Mouse (Mus musculus): ENCODE results near the gene Ddx10. TPM values are rescaled to one million over a fixed set of nuclear protein-coding genes. Genes with fewer than 3 reads are reported as not detected.

Ddx10 gene
- 97.4 TPM in 1 of 2 replicates, not detected in the other for polyA plus RNA-seq (2012; ENCODE audit: insufficient read depth, insufficient read length, low replicate concordance, missing spikeins)

DNA sequence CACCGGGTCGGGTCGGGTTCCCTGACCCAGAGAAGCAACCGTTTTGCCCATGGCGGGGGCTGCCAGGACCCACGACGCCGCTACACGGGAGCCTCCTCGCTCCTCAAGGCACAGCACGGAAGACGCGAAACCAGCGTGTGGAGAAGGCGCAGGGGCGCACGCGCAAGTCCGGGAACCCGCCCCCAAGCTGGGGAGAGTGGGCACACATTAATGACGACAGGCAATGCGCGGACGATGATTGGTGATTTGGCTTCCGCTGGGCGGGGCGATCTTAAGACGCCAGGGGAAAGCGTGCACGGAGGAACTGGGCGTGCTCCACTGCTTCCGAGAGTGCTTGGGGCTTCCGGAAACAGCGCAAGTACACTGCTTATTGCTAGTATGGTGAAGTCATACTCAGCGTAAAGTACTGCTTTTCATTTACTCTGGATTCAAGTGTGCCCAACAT lies at the start of gene Ddx10:
Gene Ddx10, minus strand, starts transcription at position 101 of the 445 bp plus-strand sequence.
- peak; percentile 66 for TF ChIP-seq POLR2A (IDR thresholded peaks at IDR 0.05; ENCODE audit: insufficient read depth, low read depth, low read length)
- TF ChIP-seq CTCF (IDR thresholded peaks at IDR 0.05; ENCODE audit: insufficient read depth, low read depth, low read length), result no peak
- no peaks in the 10 kb centered on the region for H3K4me1 ChIP-seq (ENCODE audit: control insufficient read depth, insufficient read depth, low read length)
- H3K27ac ChIP-seq (ENCODE audit: insufficient read depth, low read depth, low read length), result no peak within 1 kb of the TSS
- peak within 1 kb of the TSS; percentile 82 for H3K4me3 ChIP-seq (ENCODE audit: insufficient read depth, low read depth, low read length)
- under 1% methylated on average over 35 of the region's 35 CpGs for WGBS

DNA sequence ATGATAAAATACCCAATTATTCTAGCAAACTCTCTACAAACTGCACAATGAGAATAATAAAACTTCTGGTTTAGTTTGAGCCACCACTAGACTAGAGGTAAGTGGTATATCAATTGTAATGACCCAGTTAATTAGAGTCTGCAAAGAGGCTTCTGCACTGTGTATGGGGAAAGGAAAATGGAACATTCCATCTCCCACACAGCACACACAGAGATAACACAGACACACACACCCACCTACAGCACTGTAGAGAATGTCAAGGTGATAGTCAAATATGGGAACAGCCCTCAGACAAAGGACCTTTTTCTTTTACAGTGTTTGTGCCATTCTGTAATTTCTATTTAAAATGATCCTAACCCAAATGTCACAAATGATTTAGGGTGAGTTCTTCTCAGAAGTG lies 45.0 kb upstream of the Ddx10 start:
- H3K4me3 ChIP-seq (ENCODE audit: insufficient read depth, low read depth, low read length), result no peak overlapping the region
- TF ChIP-seq POLR2A (IDR thresholded peaks at IDR 0.05; ENCODE audit: insufficient read depth, low read depth, low read length) (no peak), CTCF (IDR thresholded peaks at IDR 0.05; ENCODE audit: insufficient read depth, low read depth, low read length) (no peak)
- H3K4me1 ChIP-seq (ENCODE audit: control insufficient read depth, insufficient read depth, low read length), result no peaks in the 10 kb centered on the region
- H3K27ac ChIP-seq (ENCODE audit: insufficient read depth, low read depth, low read length), result no peak overlapping the region

DNA sequence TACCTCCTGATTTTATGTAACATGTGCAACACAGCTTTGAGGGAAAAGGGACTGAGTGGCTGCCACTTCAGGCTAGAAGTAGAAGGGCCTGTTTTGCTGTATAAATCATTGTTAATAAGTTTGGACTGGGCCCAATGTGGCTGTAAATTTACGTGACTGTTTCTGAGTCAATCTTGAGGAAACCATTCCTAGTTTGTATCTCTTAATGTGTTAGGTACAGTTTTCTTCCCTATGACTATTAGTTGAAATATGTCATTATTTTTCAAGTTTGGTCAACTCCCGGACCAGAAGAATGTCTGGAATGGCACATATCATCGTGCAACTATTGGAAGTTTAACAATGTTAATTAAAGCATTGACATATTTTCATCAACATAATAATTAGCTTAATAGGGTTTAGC lies 42.2 kb upstream of the Ddx10 start:
- H3K4me3 ChIP-seq (ENCODE audit: insufficient read depth, low read depth, low read length), result no peak overlapping the region
- peaks cover 2% of the 10 kb centered on the region; the same call in 1 of the 2 replicates for H3K4me1 ChIP-seq (ENCODE audit: control insufficient read depth, insufficient read depth, low read length)
- TF ChIP-seq POLR2A (IDR thresholded peaks at IDR 0.05; ENCODE audit: insufficient read depth, low read depth, low read length), result no peak
- TF ChIP-seq CTCF (IDR thresholded peaks at IDR 0.05; ENCODE audit: insufficient read depth, low read depth, low read length), result no peak
- WGBS, result 91% methylated on average over 3 of the region's 3 CpGs
- no peak overlapping the region for H3K27ac ChIP-seq (ENCODE audit: insufficient read depth, low read depth, low read length)

DNA sequence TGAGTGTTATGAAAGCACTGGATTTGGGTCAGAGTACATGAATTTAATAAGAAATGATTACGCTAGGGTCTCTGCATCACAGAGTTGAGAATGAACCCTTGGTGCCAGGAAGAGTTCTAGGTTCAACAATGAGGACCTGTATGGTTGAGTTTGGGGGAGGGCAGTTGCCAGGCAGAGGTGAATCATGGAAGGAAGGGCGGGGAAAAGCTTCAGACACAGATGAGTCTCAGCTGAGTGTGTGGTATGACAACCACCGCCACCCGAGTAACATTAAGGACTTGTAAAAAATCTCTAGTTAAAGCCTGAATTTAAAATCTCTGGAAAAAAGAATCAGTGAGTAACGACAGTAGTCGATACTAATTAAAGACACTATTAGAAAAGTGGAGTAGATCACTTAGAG lies 38.9 kb upstream of the Ddx10 start:
- Histone ChIP-seq H3K4me1 (ENCODE audit: control insufficient read depth, insufficient read depth, low read length) (peaks cover 2% of the 10 kb centered on the region; the same call in 1 of the 2 replicates), H3K4me3 (ENCODE audit: insufficient read depth, low read depth, low read length) (no peak overlapping the region), H3K27ac (ENCODE audit: insufficient read depth, low read depth, low read length) (no peak overlapping the region)
- WGBS, result 47% methylated on average over 6 of the region's 6 CpGs
- TF ChIP-seq CTCF (IDR thresholded peaks at IDR 0.05; ENCODE audit: insufficient read depth, low read depth, low read length) (no peak), POLR2A (IDR thresholded peaks at IDR 0.05; ENCODE audit: insufficient read depth, low read depth, low read length) (no peak)

DNA sequence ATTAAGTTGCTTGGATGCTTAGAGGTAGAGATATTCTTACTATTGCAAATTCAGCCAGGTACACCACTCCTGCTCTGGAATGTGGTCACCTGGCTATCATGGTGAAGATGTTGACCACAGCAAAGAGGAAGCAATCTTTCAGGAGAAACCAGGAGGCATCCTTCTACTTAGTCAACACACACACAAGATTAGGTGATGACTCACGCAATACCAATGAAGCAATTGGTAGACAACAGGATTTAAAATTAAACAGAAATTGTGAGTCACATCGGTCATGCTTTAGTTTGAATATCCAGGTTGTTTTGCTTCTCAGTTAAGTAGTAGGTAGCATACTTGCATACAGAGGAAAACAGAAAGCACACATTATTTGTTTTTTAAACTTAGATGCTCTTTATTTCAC lies 31.1 kb upstream of the Ddx10 start:
- TF ChIP-seq POLR2A (IDR thresholded peaks at IDR 0.05; ENCODE audit: insufficient read depth, low read depth, low read length) (no peak), CTCF (IDR thresholded peaks at IDR 0.05; ENCODE audit: insufficient read depth, low read depth, low read length) (no peak)
- no peaks in the 10 kb centered on the region for H3K4me1 ChIP-seq (ENCODE audit: control insufficient read depth, insufficient read depth, low read length)
- WGBS, result 68% methylated on average over 2 of the region's 2 CpGs
- no peak overlapping the region for H3K27ac ChIP-seq (ENCODE audit: insufficient read depth, low read depth, low read length)
- H3K4me3 ChIP-seq (ENCODE audit: insufficient read depth, low read depth, low read length), result no peak overlapping the region

DNA sequence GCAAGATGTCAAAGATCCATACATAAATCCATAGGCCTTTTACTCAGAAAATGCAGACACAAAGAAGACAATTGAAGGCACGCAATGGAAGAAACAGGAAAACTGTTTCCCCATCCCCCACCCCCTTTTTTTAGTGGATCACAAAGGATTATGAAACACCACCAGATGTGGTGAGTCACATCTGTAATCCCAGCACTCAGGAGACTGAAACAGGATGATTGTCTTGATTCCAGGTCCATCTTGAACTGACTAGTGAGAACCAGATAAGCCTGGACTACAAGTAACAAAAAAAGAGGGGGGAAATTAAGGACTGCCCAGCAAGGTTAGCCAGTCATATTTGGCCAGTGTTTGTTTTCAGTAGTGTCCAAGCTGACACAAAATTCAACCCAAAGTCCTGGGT lies 28.5 kb upstream of the Ddx10 start:
- WGBS, result 95% methylated on average over 1 of the region's 1 CpGs
- TF ChIP-seq POLR2A (IDR thresholded peaks at IDR 0.05; ENCODE audit: insufficient read depth, low read depth, low read length), result no peak
- TF ChIP-seq CTCF (IDR thresholded peaks at IDR 0.05; ENCODE audit: insufficient read depth, low read depth, low read length), result no peak
- Histone ChIP-seq H3K4me3 (ENCODE audit: insufficient read depth, low read depth, low read length) (no peak overlapping the region), H3K27ac (ENCODE audit: insufficient read depth, low read depth, low read length) (no peak overlapping the region), H3K4me1 (ENCODE audit: control insufficient read depth, insufficient read depth, low read length) (no peaks in the 10 kb centered on the region)

DNA sequence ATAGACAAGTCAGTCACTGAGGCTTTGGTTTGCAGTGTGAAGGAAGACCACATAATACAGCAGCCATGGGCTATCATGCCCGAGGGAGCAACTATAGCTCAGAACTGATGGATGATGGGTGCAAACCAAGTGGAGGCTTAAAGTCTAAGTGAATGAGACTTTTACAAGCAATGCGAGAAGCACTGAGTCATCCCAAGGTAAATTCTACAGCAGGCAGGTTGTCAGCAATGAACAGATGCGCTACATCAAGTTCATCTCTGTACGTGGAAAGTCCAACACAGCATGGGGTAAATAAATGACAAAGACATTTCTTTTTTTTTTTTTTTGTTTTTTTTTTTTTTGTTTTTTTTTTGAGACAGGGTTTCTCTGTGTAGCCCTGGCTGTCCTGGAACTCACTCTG lies 24.9 kb upstream of the Ddx10 start:
- Histone ChIP-seq H3K27ac (ENCODE audit: insufficient read depth, low read depth, low read length) (no peak overlapping the region), H3K4me3 (ENCODE audit: insufficient read depth, low read depth, low read length) (no peak overlapping the region), H3K4me1 (ENCODE audit: control insufficient read depth, insufficient read depth, low read length) (no peaks in the 10 kb centered on the region)
- WGBS, result 82% methylated on average over 4 of the region's 4 CpGs
- TF ChIP-seq CTCF (IDR thresholded peaks at IDR 0.05; ENCODE audit: insufficient read depth, low read depth, low read length) (no peak), POLR2A (IDR thresholded peaks at IDR 0.05; ENCODE audit: insufficient read depth, low read depth, low read length) (no peak)

DNA sequence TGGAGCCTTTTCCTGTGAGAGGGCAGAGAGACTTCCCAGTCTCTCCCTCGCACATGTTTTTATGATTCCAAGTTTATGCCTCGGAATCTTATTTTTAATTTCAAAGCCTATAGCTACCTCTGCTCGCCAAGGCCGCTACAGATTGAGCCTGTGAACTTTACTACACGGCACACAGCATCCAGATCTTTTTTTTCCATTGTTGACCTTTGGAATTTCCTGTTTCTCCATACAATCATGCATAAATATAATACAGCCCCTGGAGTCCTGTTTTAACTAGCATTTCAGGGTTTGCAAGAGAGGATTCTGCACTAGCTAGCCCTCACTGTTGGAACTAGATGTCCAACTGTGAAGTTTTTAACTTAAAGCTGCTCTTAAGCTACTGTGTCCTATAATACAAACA lies 24.4 kb upstream of the Ddx10 start:
- no peak for TF ChIP-seq POLR2A (IDR thresholded peaks at IDR 0.05; ENCODE audit: insufficient read depth, low read depth, low read length)
- TF ChIP-seq CTCF (IDR thresholded peaks at IDR 0.05; ENCODE audit: insufficient read depth, low read depth, low read length), result no peak
- WGBS, result 77% methylated on average over 5 of the region's 5 CpGs
- no peak overlapping the region for H3K27ac ChIP-seq (ENCODE audit: insufficient read depth, low read depth, low read length)
- H3K4me3 ChIP-seq (ENCODE audit: insufficient read depth, low read depth, low read length), result no peak overlapping the region
- no peaks in the 10 kb centered on the region for H3K4me1 ChIP-seq (ENCODE audit: control insufficient read depth, insufficient read depth, low read length)

DNA sequence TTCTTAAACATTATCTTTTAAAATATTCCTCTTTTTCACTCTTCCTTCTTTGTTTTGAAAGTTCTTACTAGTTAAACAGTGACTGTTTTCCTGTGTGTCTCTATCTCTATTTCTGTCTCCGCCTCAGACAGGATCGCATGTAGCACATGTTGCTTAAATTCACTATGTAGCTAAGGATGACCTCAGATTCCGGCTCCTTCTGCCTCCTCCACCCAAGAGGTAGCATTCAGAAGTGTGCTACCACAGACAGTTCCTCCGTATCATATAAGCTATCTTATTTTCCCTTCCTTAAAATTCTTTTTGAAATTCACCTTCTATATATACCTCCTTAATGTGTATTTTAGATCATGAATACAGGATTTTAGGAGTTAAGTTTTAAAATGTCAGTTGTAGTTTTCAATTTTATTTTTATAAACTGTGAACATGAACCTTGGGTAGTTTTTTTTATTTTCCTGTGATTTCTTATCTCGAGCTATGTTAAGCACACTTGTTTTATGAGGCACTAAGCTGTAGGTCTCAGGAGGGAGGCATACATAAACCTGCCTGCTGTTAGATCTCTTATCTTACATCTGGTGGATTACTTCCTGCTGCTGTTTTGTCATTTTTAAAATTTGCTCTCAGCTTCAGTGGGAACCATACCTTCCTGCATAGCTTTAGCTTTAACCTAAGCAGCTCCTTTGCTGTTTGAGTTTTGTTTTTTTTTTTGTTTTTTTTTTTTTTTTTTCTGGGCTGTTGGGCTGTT lies 23.6 kb upstream of the Ddx10 start:
- H3K27ac ChIP-seq (ENCODE audit: insufficient read depth, low read depth, low read length), result no peak overlapping the region
- TF ChIP-seq CTCF (IDR thresholded peaks at IDR 0.05; ENCODE audit: insufficient read depth, low read depth, low read length), result no peak
- TF ChIP-seq POLR2A (IDR thresholded peaks at IDR 0.05; ENCODE audit: insufficient read depth, low read depth, low read length), result no peak
- 89% methylated on average over 5 of the region's 5 CpGs for WGBS
- H3K4me3 ChIP-seq (ENCODE audit: insufficient read depth, low read depth, low read length), result no peak overlapping the region
- no peaks in the 10 kb centered on the region for H3K4me1 ChIP-seq (ENCODE audit: control insufficient read depth, insufficient read depth, low read length)
